Mouse (Mus musculus): Measurements from ENCODE around the gene Vps13d.

The Vps13d gene

GRCm38 (mm10) chr4:144968371-144968770, 226.4 kb downstream of the Vps13d start:
- DNase-seq: no peak

GRCm38 (mm10) chr4:144965255-144965654, 229.6 kb downstream of the Vps13d start:
- no peak for DNase-seq

- DNase-seq: no peak
Observed at GRCm38 (mm10) chr4:144961696-144962095, 233.1 kb downstream of the Vps13d start.

- no peak for DNase-seq
Observed at GRCm38 (mm10) chr4:144961232-144961631, 233.6 kb downstream of the Vps13d start.

GRCm38 (mm10) chr4:144960188-144960904, 234.5 kb downstream of the Vps13d start:
- no peak for DNase-seq

GRCm38 (mm10) chr4:144957721-144958120, 237.1 kb downstream of the Vps13d start:
- no peak for DNase-seq

GRCm38 (mm10) chr4:144957186-144957585, 237.6 kb downstream of the Vps13d start:
- DNase-seq: no peak

- no peak for DNase-seq
Observed at GRCm38 (mm10) chr4:144956293-144956692, 238.5 kb downstream of the Vps13d start.

- no peak for DNase-seq
Observed at GRCm38 (mm10) chr4:144955863-144956262, 238.9 kb downstream of the Vps13d start.

- DNase-seq: no peak
Observed at GRCm38 (mm10) chr4:144953421-144953820, 241.4 kb downstream of the Vps13d start.

- no peak for DNase-seq
Observed at GRCm38 (mm10) chr4:144951859-144952258, 242.9 kb downstream of the Vps13d start.

- no peak for DNase-seq
Observed at GRCm38 (mm10) chr4:144950883-144951282, 243.9 kb downstream of the Vps13d start.

- DNase-seq: no peak
Observed at GRCm38 (mm10) chr4:144950327-144950711, 244.5 kb downstream of the Vps13d start.

GRCm38 (mm10) chr4:144949441-144950326, 245.1 kb downstream of the Vps13d start:
- no peak for DNase-seq

- DNase-seq: no peak
Observed at GRCm38 (mm10) chr4:144947738-144948390, 246.9 kb downstream of the Vps13d start.

GRCm38 (mm10) chr4:144943273-144943672, 251.5 kb downstream of the Vps13d start:
- no peak for DNase-seq

GRCm38 (mm10) chr4:144942433-144942832, 252.4 kb downstream of the Vps13d start:
- no peak for DNase-seq

GRCm38 (mm10) chr4:144940796-144941462, 253.9 kb downstream of the Vps13d start:
- no peak for DNase-seq

GRCm38 (mm10) chr4:144939847-144940411, 254.9 kb downstream of the Vps13d start:
- DNase-seq: no peak

- DNase-seq: no peak
Observed at GRCm38 (mm10) chr4:144936563-144937154, 258.1 kb downstream of the Vps13d start.

GRCm38 (mm10) chr4:144934501-144934900, 260.3 kb downstream of the Vps13d start:
- DNase-seq: no peak

GRCm38 (mm10) chr4:144931167-144931566, 263.6 kb downstream of the Vps13d start:
- no peak for DNase-seq

All from thymus, postnatal 25 days (tissue).